Mouse (Mus musculus): ENCODE data around the gene Vmn1r115.
"Not testable (repeated sequence)": the region's sequence is repeated elsewhere in the genome, so short reads cannot be mapped to it uniquely, and the experiment has no call there.

Vmn1r115 gene

GRCm38 (mm10) chr7:20844885-20845284 lies at the start of gene Vmn1r115:
Gene Vmn1r115, minus strand, starts transcription at chr7:20844985.
- DNase-seq, result not testable (repeated sequence)

- not testable (repeated sequence) for DNase-seq
These were observed 39.2 kb upstream of the Vmn1r115 start, which contains the start of gene Vmn1r117 for GRCm38 (mm10) chr7:20884021-20884420. Gene Vmn1r117, minus strand, starts transcription at chr7:20884121.

GRCm38 (mm10) chr7:20871956-20872355 lies 27.2 kb upstream of the Vmn1r115 start, which contains the start of gene Vmn1r116:
Gene Vmn1r116, plus strand, starts transcription at chr7:20872256.
- DNase-seq, result not testable (repeated sequence)

- DNase-seq, result not testable (repeated sequence)
These were observed 32.7 kb downstream of the Vmn1r115 start, which contains the start of gene Vmn1r114 for GRCm38 (mm10) chr7:20812086-20812485. Gene Vmn1r114, minus strand, starts transcription at chr7:20812186.

Measured in lung, postnatal 4 days (tissue).